Mouse (Mus musculus) megakaryocyte progenitor cell, adult 5-6 weeks (primary cell): Measurements from ENCODE around the gene Galnt15. TPM values are rescaled to one million over a fixed set of nuclear protein-coding genes. Genes with fewer than 3 reads are reported as not detected.

Experiments
- ATAC-seq: replicated peaks from 2 replicates; pipeline ENCODE4 v1.8.0; 2016; ENCODE audit warnings: mild to moderate bottlenecking, moderate TSS enrichment, inconsistent platforms; ENCODE audit not compliant: poor library complexity
- total RNA-seq, 2 experiments: library from RNA; stranded (forward) in 1 of 2; stranded (reverse) in 1 of 2; fragments of 157-497, 149-512 nt in 1 of 2; fragments of 200-1000 nt in 1 of 2; gene quantifications; 2 replicates each; pipeline versions ENCODE4 v1.2.3 to v1.2.4; 2015 to 2017

The Galnt15 gene
- total RNA-seq (2015), result not detected in 2 replicates
- total RNA-seq (2017), result not detected in 2 replicates

GRCm38 (mm10) chr14:32028681-32029091 is at the start of gene Galnt15:
Gene Galnt15 (plus strand): TSS chr14:32028989.
- ATAC-seq, result no peak

- no peak for ATAC-seq
Measured at GRCm38 (mm10) chr14:31994021-31994420, 34.8 kb upstream of the Galnt15 start.

GRCm38 (mm10) chr14:32000941-32001340 is 27.8 kb upstream of the Galnt15 start:
- ATAC-seq, result no peak

GRCm38 (mm10) chr14:32002502-32003338 is 26.1 kb upstream of the Galnt15 start:
- ATAC-seq, result no peak

GRCm38 (mm10) chr14:32003904-32004596 is 24.7 kb upstream of the Galnt15 start:
- ATAC-seq, result no peak

GRCm38 (mm10) chr14:32005673-32006261 is 23.0 kb upstream of the Galnt15 start:
- no peak for ATAC-seq

GRCm38 (mm10) chr14:32007654-32008335 is 21.0 kb upstream of the Galnt15 start:
- ATAC-seq, result no peak

GRCm38 (mm10) chr14:32009715-32010114 is 19.1 kb upstream of the Galnt15 start:
- ATAC-seq, result no peak

GRCm38 (mm10) chr14:32011547-32012304 is 17.1 kb upstream of the Galnt15 start:
- no peak for ATAC-seq

GRCm38 (mm10) chr14:32015131-32015770 is 13.5 kb upstream of the Galnt15 start:
- ATAC-seq, result no peak

- ATAC-seq, result no peak
Measured at GRCm38 (mm10) chr14:32016466-32016865, 12.3 kb upstream of the Galnt15 start.

GRCm38 (mm10) chr14:32016921-32017320 is 11.9 kb upstream of the Galnt15 start:
- no peak for ATAC-seq

GRCm38 (mm10) chr14:32017448-32017847 is 11.3 kb upstream of the Galnt15 start:
- ATAC-seq, result no peak

GRCm38 (mm10) chr14:32019091-32019490 is 9.7 kb upstream of the Galnt15 start:
- no peak for ATAC-seq

GRCm38 (mm10) chr14:32021967-32022366 is 6.8 kb upstream of the Galnt15 start:
- no peak for ATAC-seq

- ATAC-seq, result peak; percentile 100
Measured at GRCm38 (mm10) chr14:32022450-32022849, 6.3 kb upstream of the Galnt15 start.

- ATAC-seq, result no peak
Measured at GRCm38 (mm10) chr14:32023891-32024290, 4.9 kb upstream of the Galnt15 start.

- ATAC-seq, result no peak
Measured at GRCm38 (mm10) chr14:32027218-32027617, 1.6 kb upstream of the Galnt15 start.

GRCm38 (mm10) chr14:32029411-32029992 is 713 bp downstream of the Galnt15 start:
- no peak for ATAC-seq
